Mouse (Mus musculus): Measurements from ENCODE around the gene Gm8020.
"Not testable (repeated sequence)": the region's sequence is repeated elsewhere in the genome, so short reads cannot be mapped to it uniquely, and the experiment has no call there.

Gm8020 gene

DNA sequence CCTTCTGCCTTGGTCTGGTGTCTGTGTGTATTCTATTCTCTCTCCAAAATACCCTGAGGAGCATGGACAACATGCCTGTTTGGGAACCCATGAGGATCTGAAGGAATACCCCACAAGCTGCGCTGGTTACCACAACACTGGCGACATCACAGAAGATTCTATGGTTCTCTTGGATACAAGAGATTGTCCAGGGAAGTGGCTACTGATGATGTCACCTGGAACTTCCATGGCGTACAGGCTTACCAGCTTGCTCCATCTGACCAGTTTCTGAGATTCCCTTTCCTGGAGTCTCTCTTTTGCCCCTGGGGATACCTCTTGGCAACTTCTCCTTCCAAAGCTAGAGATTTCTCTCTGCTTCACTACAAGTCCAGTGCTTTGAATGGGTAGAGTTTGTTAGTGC lies at the start of gene Gm8020:
Gene Gm8020, minus strand, starts transcription at position 101 of the 400 bp plus-strand sequence.
- not testable (repeated sequence) for DNase-seq (ENCODE audit: low spot score)

DNA sequence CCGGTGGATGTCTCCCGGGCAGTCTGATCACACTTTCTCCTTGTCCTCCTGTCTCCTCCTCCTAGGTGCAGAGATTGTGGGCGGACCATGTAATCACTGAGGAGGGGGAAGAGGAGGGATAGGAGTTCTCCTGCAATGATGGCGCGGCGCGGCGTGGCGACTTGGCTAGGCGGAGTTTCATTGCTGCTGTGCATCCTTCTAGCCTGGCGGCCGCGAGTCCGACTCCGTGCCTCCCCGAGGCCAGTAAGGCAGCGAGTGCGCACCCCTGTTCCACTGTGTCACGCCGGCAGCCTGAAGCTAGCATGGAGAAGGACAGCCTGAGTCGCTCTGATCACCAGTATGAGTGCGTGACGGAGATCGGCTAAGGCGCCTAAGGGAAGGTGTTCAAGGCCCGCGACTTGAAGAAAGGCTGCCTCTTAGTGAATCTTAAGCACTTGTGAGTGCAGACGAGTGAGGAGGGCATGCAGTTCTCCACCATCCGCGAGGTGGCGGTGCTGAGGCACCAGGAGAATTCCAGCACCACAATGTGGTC lies 41.1 kb upstream of the Gm8020 start:
- DNase-seq (ENCODE audit: low spot score) = not testable (repeated sequence)

DNA sequence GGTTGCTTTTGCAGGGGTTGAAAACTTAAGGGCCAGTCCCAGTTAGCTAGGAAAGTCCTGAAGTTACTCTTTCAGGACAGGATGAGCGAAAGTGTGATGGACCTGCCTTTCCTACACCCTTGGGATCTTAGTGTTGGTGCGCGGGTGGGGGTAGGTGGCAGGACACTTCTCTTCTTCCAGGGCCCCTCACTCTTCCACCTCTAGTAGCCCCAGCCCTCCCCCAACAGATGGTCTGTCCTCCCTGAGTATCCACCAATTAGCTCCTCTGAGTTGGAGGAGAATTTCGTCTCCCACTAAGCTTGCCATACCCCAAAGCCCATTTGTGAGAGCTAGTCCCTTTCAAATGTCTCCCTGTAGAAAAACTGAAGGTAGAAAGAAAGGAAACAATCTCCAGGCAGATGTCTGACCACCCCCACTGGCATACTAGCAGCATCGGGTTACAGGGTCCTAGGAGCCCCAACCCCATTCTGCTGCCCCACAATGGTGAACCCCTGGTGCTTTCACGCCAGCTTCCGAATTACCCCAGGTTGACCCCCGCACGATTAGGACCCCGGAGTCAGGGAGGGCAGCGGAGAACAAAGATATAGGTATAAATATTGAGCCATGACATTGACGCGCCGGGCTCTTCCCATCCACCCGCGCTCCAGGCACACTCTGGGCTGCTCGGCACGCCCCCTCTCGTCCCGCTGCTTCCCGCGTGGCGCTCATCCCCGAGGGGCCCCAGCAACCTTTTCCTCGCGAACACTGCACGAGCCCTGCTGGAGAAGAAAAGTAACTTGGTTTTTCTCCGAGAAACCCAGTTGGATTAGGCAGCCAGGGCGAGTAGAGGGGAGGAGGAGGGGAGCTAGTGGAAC lies 40.4 kb upstream of the Gm8020 start:
- DNase-seq (ENCODE audit: low spot score) = not testable (repeated sequence)

DNA sequence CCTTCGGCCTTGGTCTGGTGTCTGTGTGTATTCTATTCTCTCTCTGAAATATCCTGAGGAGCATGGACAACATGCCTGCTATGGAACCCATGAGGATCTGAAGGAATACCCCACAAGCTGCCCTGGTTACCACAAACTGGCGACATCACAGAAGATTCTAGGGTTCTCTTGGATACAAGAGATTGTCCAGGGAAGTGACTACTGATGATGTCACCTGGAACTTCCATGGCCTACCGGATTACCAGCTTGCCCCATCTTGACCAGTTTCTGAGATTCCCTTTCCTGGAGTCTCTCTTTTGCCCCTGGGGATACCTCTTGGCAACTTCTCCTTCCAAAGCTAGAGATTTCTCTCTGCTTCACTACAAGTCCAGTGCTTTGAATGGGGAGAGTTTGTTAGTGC lies 22.0 kb upstream of the Gm8020 start, which contains the start of gene Gm8024:
Gene Gm8024, minus strand, starts transcription at position 101 of the 400 bp plus-strand sequence.
- DNase-seq (ENCODE audit: low spot score) = not testable (repeated sequence)

DNA sequence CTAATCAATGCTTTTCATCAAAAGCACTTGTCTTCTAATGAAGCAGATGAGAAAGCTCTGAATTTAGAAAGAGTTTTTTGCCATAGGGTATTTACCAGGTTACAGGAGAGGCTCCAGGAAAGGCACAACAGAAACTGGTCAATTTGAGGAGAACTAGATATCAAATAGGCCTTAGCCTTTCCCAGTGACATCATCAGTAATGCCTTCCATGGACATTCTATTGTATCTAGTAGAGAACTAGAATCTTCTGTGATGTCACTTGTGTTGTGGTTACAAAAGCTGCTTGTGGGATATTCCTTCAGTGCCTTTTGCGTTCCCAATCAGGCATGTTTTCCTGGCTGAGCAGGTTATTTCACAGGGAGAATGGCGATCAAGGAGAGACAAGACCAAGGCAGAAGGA lies 38.6 kb downstream of the Gm8020 start, which contains the start of gene Gm8011:
Gene Gm8011, plus strand, starts transcription at position 301 of the 400 bp plus-strand sequence.
- not testable (repeated sequence) for DNase-seq (ENCODE audit: low spot score)
